Mouse (Mus musculus) liver, embryonic 12.5 days (tissue): ENCODE data around the gene Manf. TPM values are rescaled to one million over a fixed set of nuclear protein-coding genes. Genes with fewer than 3 reads are reported as not detected.

ENCODE experiments used
- ATAC-seq: fragments of 200-750 bp; cut with Nextera tagmentation; 2 replicates; pipeline ENCODE4 v1.8.0; 2017; ENCODE audit warnings: moderate number of reproducible peaks, mild to moderate bottlenecking, moderate library complexity
- H3K27ac ChIP-seq: fragments of 300-500 bp; sonication (generic); 2 replicates; pipeline ENCODE4 v1.5.1; 2016; ENCODE audit warnings: mild to moderate bottlenecking
- H3K27me3 ChIP-seq: fragments of 300-500 bp; sonication (generic); replicated peaks from 2 replicates; pipeline ENCODE4 v1.6.1; 2016; ENCODE audit warnings: mild to moderate bottlenecking, moderate library complexity
- H3K36me3 ChIP-seq: fragments of 300-500 bp; sonication (generic); 2 replicates; pipeline ENCODE4 v1.6.1; 2016; ENCODE audit warnings: mild to moderate bottlenecking, moderate library complexity
- H3K4me1 ChIP-seq: fragments of 300-500 bp; sonication (generic); 2 replicates; pipeline ENCODE4 v1.6.1; 2016
- H3K4me2 ChIP-seq: fragments of 300-500 bp; sonication (generic); 2 replicates; pipeline ENCODE4 v1.6.1; 2016; ENCODE audit warnings: mild to moderate bottlenecking, moderate library complexity
- H3K4me3 ChIP-seq: fragments of 300-500 bp; sonication (generic); 2 replicates; pipeline ENCODE4 v1.5.1; 2016; ENCODE audit warnings: mild to moderate bottlenecking, moderate library complexity
- H3K9ac ChIP-seq: fragments of 300-500 bp; sonication (generic); 2 replicates; pipeline ENCODE4 v1.6.1; 2016; ENCODE audit warnings: mild to moderate bottlenecking, moderate library complexity
- H3K9me3 ChIP-seq: fragments of 300-500 bp; sonication (generic); replicated peaks from 2 replicates; pipeline ENCODE4 v1.6.1; 2016; ENCODE audit warnings: mild to moderate bottlenecking, moderate library complexity
- WGBS: fragments of 180-500 bp; shearing (Covaris S2); methylation state at CpG from one replicate; pipeline ENCODE4 v1.1.7; 2016; ENCODE audit not compliant: insufficient replicate concordance; 5-methylcytosine and 5-hydroxymethylcytosine counted together
- polyA plus RNA-seq: library from polyadenylated mRNA; unstranded; fragments of >200 nt; fragmentation: Nextera tagmentation; extraction: Ambion mirVana; gene quantifications from 2 replicates; pipeline ENCODE4 v1.2.1, GENCODE M21; 2016

The Manf gene
- polyA plus RNA-seq, 1 experiment from 2014 or later = 233 TPM

GRCm38 (mm10) chr9:106883085-106883484 is 8.7 kb downstream of the Manf start:
- Histone ChIP-seq H3K27ac (no peak overlapping the region), H3K9me3 (no peaks in the 10 kb centered on the region), H3K4me3 (peak overlapping the region; percentile 6; the same call in 1 of the 2 replicates), H3K36me3 (peaks cover 82% of the 10 kb centered on the region), H3K27me3 (no peaks in the 10 kb centered on the region), H3K9ac (peak overlapping the region; percentile 36), H3K4me1 (peaks cover 51% of the 10 kb centered on the region), H3K4me2 (peak overlapping the region; percentile 97)
- ATAC-seq = no peak
- 85% methylated on average over 3 of the region's 3 CpGs for WGBS

DNA sequence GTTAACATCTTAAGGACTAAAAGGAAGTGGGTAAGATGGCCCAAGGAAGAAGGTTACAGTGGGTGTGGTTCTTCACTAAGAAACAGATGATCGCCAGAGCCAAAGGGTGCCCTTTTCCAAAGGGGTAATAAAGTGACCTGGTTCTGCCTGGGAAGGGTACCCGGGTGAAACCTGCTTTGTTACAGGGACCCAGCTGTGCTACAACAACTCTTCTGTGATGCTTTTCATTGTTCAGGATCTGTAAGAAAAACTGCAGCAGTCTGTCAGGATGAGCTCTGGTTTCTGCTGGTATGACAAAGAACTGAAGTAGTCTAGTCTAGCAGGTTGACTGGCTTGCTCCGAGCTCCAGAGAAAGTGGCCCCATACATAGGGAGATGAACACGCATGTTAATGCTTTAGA is 9.6 kb downstream of the Manf start:
- no peak for ATAC-seq
- no peak overlapping the region for H3K4me2 ChIP-seq
- no peaks in the 10 kb centered on the region for H3K27me3 ChIP-seq
- H3K4me1 ChIP-seq = peaks cover 42% of the 10 kb centered on the region
- H3K27ac ChIP-seq = no peak overlapping the region
- no peak overlapping the region for H3K9ac ChIP-seq
- peaks cover 84% of the 10 kb centered on the region for H3K36me3 ChIP-seq
- no peak overlapping the region for H3K4me3 ChIP-seq
- 70% methylated on average over 4 of the region's 4 CpGs for WGBS
- H3K9me3 ChIP-seq = no peaks in the 10 kb centered on the region

GRCm38 (mm10) chr9:106881071-106881755 is 10.6 kb downstream of the Manf start:
- Histone ChIP-seq H3K4me3 (no peak overlapping the region), H3K9me3 (no peaks in the 10 kb centered on the region), H3K27ac (no peak overlapping the region), H3K9ac (no peak overlapping the region), H3K36me3 (peaks cover 94% of the 10 kb centered on the region), H3K4me2 (no peak overlapping the region), H3K27me3 (no peaks in the 10 kb centered on the region), H3K4me1 (peaks cover 42% of the 10 kb centered on the region)
- WGBS = 71% methylated on average over 4 of the region's 4 CpGs
- no peak for ATAC-seq

DNA sequence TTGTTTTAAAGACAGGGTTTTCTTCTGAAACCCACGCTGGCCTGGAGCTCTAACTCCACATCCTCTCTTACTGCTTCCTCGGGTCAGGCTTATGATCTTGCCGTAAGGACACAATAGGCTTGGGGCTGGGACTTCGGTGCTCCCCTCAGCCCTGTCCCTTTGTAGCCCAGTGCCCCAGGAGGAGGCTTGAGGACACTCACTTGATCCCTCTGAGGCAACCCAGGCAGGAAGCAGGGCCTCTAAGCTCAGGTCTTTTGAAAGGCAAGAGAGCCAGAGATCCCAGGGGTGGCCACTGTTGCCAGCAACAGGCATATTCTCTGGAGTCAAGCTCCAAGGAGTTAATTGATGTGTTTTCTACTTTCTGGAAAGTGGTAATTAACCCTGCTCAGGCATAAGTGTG is 12.3 kb downstream of the Manf start:
- WGBS = 77% methylated on average over 4 of the region's 4 CpGs
- peaks cover 26% of the 10 kb centered on the region for H3K4me1 ChIP-seq
- H3K27ac ChIP-seq = no peak overlapping the region
- no peak overlapping the region for H3K4me3 ChIP-seq
- no peak for ATAC-seq
- no peak overlapping the region for H3K9ac ChIP-seq
- H3K36me3 ChIP-seq = peaks cover 100% of the 10 kb centered on the region
- H3K4me2 ChIP-seq = no peak overlapping the region
- H3K27me3 ChIP-seq = no peaks in the 10 kb centered on the region
- no peaks in the 10 kb centered on the region for H3K9me3 ChIP-seq

GRCm38 (mm10) chr9:106876666-106877065 is 15.1 kb downstream of the Manf start:
- no peaks in the 10 kb centered on the region for H3K9me3 ChIP-seq
- ATAC-seq = no peak
- H3K36me3 ChIP-seq = peaks cover 95% of the 10 kb centered on the region
- 82% methylated on average over 3 of the region's 3 CpGs for WGBS
- no peak overlapping the region for H3K4me2 ChIP-seq
- no peaks in the 10 kb centered on the region for H3K27me3 ChIP-seq
- no peak overlapping the region for H3K9ac ChIP-seq
- no peak overlapping the region for H3K27ac ChIP-seq
- no peak overlapping the region for H3K4me3 ChIP-seq
- no peaks in the 10 kb centered on the region for H3K4me1 ChIP-seq

DNA sequence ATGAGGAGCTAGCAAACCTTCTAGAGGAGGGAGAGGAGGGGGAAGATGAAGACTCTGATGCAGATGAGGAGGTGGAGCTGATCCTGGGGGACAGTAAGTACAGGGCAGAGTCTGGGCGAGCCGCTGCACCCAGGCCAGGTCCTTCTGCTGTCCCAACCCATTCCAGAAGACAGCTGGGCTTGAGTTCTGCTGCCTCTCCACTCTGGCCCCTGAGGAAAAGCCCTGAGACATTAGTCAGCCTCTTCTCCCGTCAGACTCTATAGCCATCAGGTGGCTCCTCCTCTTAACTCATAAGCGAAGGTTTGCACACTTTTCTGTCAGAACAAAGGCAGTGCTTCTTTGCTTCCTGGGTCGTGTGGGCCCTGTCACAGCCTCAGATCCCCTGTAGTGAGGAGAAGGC is 17.6 kb downstream of the Manf start:
- no peaks in the 10 kb centered on the region for H3K4me1 ChIP-seq
- H3K4me2 ChIP-seq = no peak overlapping the region
- no peak overlapping the region for H3K9ac ChIP-seq
- no peaks in the 10 kb centered on the region for H3K27me3 ChIP-seq
- H3K36me3 ChIP-seq = peaks cover 89% of the 10 kb centered on the region
- WGBS = 74% methylated on average over 5 of the region's 5 CpGs
- H3K9me3 ChIP-seq = no peaks in the 10 kb centered on the region
- H3K4me3 ChIP-seq = no peak overlapping the region
- H3K27ac ChIP-seq = no peak overlapping the region
- ATAC-seq = no peak

- H3K9me3 ChIP-seq = no peaks in the 10 kb centered on the region
- no peak overlapping the region for H3K27ac ChIP-seq
- H3K36me3 ChIP-seq = peaks cover 92% of the 10 kb centered on the region
- H3K9ac ChIP-seq = no peak overlapping the region
- H3K4me2 ChIP-seq = no peak overlapping the region
- ATAC-seq = no peak
- WGBS = 53% methylated on average over 11 of the region's 11 CpGs
- no peaks in the 10 kb centered on the region for H3K27me3 ChIP-seq
- no peak overlapping the region for H3K4me3 ChIP-seq
- H3K4me1 ChIP-seq = no peaks in the 10 kb centered on the region
These were observed 33.7 kb downstream of the Manf start for GRCm38 (mm10) chr9:106858036-106858435.

DNA sequence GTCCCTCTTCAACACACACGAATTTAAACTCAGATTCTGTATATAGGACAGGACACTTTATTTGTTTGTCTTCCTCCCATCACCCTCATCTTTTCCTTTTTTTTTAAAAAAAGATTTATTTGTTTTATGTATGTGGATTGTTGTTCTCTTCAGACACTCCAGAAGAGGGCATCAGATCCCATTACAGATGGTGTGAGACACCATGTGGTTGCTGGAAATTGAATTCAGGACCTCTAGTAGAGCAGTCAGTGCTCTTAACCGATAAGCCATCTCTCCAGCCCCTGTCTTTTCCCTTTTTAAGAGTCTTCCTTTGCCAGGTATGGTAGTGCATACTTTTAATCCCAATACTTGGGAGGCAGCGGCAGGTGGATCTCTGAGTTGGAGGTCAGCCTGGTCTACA is 35.1 kb downstream of the Manf start:
- H3K4me1 ChIP-seq = no peaks in the 10 kb centered on the region
- no peak overlapping the region for H3K4me2 ChIP-seq
- H3K36me3 ChIP-seq = peaks cover 92% of the 10 kb centered on the region
- no peak overlapping the region for H3K27ac ChIP-seq
- 68% methylated on average over 3 of the region's 3 CpGs for WGBS
- no peaks in the 10 kb centered on the region for H3K27me3 ChIP-seq
- no peaks in the 10 kb centered on the region for H3K9me3 ChIP-seq
- no peak overlapping the region for H3K4me3 ChIP-seq
- H3K9ac ChIP-seq = no peak overlapping the region
- no peak for ATAC-seq

DNA sequence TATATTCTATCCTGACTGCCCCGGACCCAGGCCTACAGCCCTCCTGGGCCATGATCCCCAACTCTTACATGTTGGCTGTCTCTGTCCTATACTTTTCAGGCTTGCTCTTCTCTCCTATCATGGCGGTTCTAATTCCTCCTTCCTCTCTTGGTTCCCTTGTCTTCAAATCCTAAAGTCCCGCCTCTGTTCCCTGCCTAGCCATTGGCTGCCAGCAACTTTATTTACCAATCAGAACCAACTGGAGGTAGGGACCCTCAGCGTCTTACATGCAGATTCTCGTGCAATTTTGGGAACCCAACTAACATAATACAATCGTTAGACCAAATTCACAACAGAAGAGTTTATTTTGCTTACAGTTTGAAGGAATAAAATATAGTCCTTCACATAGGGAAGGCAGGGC is 49.0 kb downstream of the Manf start:
- no peaks in the 10 kb centered on the region for H3K4me1 ChIP-seq
- 87% methylated on average over 6 of the region's 6 CpGs for WGBS
- H3K4me3 ChIP-seq = no peak overlapping the region
- H3K4me2 ChIP-seq = no peak overlapping the region
- ATAC-seq = no peak
- no peaks in the 10 kb centered on the region for H3K9me3 ChIP-seq
- no peaks in the 10 kb centered on the region for H3K27me3 ChIP-seq
- no peak overlapping the region for H3K27ac ChIP-seq
- no peak overlapping the region for H3K9ac ChIP-seq
- peaks cover 92% of the 10 kb centered on the region for H3K36me3 ChIP-seq

DNA sequence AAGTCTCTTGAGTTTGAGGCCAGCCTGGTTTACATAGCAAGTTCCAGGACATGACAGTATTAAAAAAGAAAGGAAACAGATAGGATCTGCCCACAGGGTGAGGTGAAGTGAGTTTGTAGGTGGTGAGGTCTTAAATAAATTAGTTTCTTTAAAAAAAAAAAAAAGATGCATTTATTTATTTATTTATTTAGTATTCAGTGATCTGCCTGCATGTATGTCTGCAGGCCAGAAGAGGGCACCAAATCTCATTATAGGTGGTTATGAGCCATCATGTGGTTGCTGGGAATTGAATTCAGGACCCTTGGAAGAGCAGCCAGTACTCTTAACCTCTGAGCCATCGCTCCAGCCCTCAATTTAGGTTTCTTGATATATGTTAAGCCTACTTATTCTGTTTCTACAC is 51.2 kb downstream of the Manf start:
- no peak for ATAC-seq
- Histone ChIP-seq H3K4me3 (no peak overlapping the region), H3K36me3 (peaks cover 95% of the 10 kb centered on the region), H3K27me3 (no peaks in the 10 kb centered on the region), H3K9me3 (no peaks in the 10 kb centered on the region), H3K4me2 (no peak overlapping the region), H3K9ac (no peak overlapping the region), H3K4me1 (no peaks in the 10 kb centered on the region), H3K27ac (no peak overlapping the region)
- 88% methylated on average over 1 of the region's 1 CpGs for WGBS

- Histone ChIP-seq H3K4me3 (peak overlapping the region; percentile 100), H3K4me2 (peak overlapping the region; percentile 67), H3K4me1 (peaks cover 36% of the 10 kb centered on the region), H3K9ac (peak overlapping the region; percentile 96), H3K36me3 (peaks cover 8% of the 10 kb centered on the region; the same call in 1 of the 2 replicates), H3K27me3 (no peaks in the 10 kb centered on the region), H3K9me3 (no peaks in the 10 kb centered on the region), H3K27ac (peak overlapping the region; percentile 94)
- ATAC-seq = peak; percentile 87
- WGBS = under 1% methylated on average over 32 of the region's 32 CpGs
These were observed 69.2 kb downstream of the Manf start for GRCm38 (mm10) chr9:106822381-106823104.

GRCm38 (mm10) chr9:106821618-106822380 is 70.0 kb downstream of the Manf start, which contains the start of gene Dcaf1:
Gene Dcaf1 (plus strand): TSS chr9:106821874.
- under 1% methylated on average over 66 of the region's 71 CpGs for WGBS
- H3K4me1 ChIP-seq = peaks cover 28% of the 10 kb centered on the region
- peak within 1 kb of the TSS; percentile 96 for H3K9ac ChIP-seq
- no peaks in the 10 kb centered on the region for H3K9me3 ChIP-seq
- peak within 1 kb of the TSS; percentile 67 for H3K4me2 ChIP-seq
- peak within 1 kb of the TSS; percentile 94 for H3K27ac ChIP-seq
- ATAC-seq = peak; percentile 90
- H3K27me3 ChIP-seq = no peaks in the 10 kb centered on the region
- peak within 1 kb of the TSS; percentile 100 for H3K4me3 ChIP-seq
- H3K36me3 ChIP-seq = peaks cover 8% of the 10 kb centered on the region; the same call in 1 of the 2 replicates
